Mouse (Mus musculus) T-helper 2 cell (primary cell): ENCODE data around the gene Vmn1r40.

Source experiments
- in situ Hi-C: fragments of 300-600 bp; cut with MboI, MseI; formaldehyde crosslinking; loops from one replicate; pipeline ENCODE4 v1.15.1; 2025; ENCODE audit warnings: high pct_unique_total_duplicates

The Vmn1r40 gene

GRCm38 (mm10) chr6:89707240-89707639 is at the start of gene Vmn1r40:
Gene Vmn1r40, plus strand, starts transcription at chr6:89707540.
- in situ Hi-C loops: no loop called here

GRCm38 (mm10) chr6:89658342-89658741 is 49.0 kb upstream of the Vmn1r40 start:
- in situ Hi-C loops: no loop called here

GRCm38 (mm10) chr6:89658931-89659330 is 48.4 kb upstream of the Vmn1r40 start:
- in situ Hi-C loops: no loop called here

- in situ Hi-C loops: no loop called here
These were observed 47.5 kb upstream of the Vmn1r40 start for GRCm38 (mm10) chr6:89659692-89660423.

DNA sequence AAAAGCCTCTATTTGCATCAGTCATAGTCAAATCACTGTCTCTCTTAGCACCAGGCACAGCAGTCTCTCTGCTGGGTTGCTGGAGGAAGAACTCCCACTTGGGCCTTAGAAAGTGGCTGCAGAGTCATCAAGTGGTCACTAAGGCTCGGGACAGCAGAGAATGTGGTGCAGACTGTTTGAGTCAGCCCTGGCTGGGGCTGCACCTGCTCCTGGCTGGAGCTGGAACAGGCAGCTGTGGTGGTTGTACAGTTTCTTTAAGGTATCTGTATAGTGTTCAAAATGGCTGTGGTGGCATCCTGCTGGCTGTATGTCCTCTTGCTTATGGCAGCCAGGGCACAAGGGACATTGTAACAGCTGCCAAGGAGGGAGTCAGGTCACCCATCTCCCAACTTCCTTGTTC is 46.9 kb upstream of the Vmn1r40 start:
- in situ Hi-C loops: no loop called here

GRCm38 (mm10) chr6:89662521-89662920 is 44.8 kb upstream of the Vmn1r40 start:
- in situ Hi-C loops: no loop called here

DNA sequence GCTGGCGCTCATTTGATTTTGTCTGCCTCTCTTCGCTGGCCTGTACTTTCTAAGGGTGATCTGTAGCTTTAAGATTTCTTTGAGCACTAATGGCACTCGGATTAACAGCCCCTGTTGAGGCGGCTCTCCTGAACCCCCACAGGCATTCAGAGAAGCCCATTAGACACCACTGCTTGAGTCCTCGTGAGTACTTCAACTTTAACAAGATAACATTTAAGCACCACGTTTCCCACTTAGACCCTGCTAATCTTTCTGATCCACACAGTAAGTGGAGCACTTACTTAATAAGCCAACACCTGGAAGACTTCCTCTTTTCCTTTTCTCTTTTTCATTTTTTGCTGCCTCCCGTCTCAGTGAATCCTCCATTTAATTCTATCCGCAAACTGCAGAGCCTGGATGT is 42.2 kb upstream of the Vmn1r40 start:
- in situ Hi-C loops: no loop called here

DNA sequence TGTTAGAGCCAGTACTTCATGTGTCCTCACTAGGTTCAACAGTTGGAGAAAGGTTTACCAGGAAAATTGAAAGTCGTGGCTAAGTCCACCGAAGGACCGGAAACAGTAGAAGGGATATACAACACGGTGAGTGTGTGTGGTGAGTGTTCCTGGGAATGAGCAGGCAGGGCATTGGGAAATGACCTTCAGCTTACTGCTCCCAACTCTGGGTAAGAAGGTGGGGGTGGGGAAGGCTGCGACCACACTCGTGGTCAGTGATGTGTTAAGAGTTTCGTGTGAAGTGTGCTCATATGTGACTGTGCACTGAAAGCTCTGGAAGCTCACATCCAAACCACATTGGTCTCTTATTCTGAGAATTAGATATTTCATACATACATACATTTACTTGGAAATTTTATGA is 41.7 kb upstream of the Vmn1r40 start:
- in situ Hi-C loops: no loop called here

- in situ Hi-C loops: no loop called here
These were observed 40.4 kb upstream of the Vmn1r40 start for GRCm38 (mm10) chr6:89666976-89667375.

- in situ Hi-C loops: no loop called here
These were observed 37.8 kb upstream of the Vmn1r40 start for GRCm38 (mm10) chr6:89669556-89669955.

- in situ Hi-C loops: no loop called here
These were observed 35.9 kb upstream of the Vmn1r40 start for GRCm38 (mm10) chr6:89671431-89671830.

- in situ Hi-C loops: no loop called here
These were observed 34.7 kb upstream of the Vmn1r40 start for GRCm38 (mm10) chr6:89672641-89673040.

GRCm38 (mm10) chr6:89673135-89673780 is 34.1 kb upstream of the Vmn1r40 start:
- in situ Hi-C loops: no loop called here

DNA sequence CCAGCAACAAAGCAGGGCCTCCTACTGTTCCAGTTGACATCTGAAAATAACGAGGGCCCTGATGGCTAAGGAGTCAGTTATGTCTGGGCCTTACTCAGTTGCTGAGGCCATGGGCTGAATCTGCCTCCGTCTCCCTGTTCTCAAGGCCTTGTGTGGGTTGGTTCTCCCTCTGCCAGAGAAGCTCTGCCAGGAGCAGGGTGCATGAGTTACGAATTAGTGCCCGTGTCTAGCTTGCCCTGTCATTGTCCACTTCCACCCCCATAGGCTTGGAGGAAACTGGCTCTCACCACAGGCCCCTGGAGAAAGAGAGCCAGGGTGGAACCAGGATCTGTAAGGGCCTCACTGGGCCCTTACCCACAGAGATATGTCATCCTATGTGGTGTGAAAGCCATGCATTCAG is 28.8 kb upstream of the Vmn1r40 start:
- in situ Hi-C loops: no loop called here

DNA sequence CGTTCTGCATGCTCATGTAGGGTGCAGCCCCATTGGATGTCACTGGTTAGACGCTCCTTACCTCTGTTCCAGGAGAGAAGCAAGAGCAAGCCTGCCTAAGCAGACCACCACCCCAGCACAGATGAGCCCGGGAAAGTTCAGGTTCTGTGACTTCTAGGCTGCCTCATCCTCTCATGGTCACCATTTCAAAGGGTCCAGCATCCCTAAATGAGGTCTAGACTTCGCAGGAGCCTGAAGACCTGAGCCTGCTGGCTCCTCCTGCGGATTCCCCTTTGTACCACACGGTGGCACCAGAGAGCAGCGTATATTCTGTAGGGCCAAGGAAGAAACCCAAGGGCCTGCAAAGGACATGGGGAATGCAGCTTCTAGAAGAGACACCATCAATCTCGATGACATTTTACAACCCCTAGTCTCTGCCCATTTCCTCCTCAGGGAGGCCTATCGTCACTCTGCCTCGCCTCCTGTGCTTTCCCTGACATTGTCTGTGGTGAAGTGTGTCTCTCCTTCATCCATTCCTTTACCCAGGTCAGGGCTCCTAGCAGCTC is 28.0 kb upstream of the Vmn1r40 start:
- in situ Hi-C loops: no loop called here

DNA sequence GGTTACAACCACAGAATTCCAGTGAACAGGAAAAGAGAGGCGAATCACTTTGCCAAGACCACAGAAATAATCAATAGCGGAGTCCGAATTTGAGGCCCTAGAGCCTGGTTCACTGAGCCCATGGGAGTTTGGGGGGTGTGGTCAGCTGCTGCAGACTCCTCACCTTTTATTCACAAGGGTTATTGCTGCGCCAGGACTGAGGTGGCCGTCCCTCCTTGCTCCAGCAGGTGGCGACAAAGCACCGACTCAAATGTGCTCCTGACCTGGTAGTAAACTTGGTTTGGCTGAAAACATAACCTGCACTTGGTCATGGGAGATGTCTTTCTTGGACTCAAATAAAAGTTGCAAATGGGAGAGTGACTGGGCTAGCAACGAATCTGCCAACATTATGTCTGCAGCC is 27.2 kb upstream of the Vmn1r40 start:
- in situ Hi-C loops: loop anchor here (5.0 kb wide), 2 partner anchors 647 to 742 kb away; partner anchors contain the start of gene Chst13

DNA sequence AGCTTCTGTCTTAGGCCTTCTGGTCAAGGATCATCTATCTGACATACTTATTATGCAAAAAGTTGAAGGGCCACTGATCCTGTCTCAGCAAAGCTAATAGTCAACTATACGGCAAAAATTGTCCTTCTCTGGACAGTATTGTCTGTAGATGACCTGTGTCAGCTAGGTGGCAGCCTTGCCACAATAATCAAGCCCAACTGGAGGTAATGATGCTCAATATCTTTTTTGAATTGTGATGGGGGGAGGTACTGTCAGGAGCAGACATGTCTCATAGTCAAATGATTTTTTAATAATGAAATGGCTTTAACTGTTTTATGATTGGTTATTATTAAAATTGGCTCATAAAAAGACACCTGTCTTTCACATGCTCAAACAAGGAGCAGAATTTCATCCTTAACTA is 23.1 kb upstream of the Vmn1r40 start:
- in situ Hi-C loops: loop anchor here (5.0 kb wide), 2 partner anchors 643 to 738 kb away; partner anchors contain the start of gene Chst13

DNA sequence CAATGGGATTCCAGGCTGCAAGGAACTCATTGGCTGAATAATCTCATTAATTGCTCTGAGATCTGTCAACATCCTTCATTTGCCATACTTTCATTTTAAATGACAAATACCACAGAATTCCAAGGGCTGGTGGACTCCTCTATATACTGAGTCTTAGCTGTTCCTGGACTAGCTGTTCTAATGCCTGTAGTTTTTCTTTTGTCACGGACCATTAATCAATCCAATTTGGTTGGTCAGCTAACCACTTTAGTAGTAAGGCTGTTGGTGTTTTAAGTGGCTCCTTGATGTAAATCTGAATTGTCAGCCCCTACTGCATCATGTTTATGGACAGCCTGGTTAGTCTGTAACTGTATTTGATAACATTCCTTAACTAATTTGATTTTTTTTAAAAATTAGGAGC is 20.2 kb upstream of the Vmn1r40 start:
- in situ Hi-C loops: no loop called here

DNA sequence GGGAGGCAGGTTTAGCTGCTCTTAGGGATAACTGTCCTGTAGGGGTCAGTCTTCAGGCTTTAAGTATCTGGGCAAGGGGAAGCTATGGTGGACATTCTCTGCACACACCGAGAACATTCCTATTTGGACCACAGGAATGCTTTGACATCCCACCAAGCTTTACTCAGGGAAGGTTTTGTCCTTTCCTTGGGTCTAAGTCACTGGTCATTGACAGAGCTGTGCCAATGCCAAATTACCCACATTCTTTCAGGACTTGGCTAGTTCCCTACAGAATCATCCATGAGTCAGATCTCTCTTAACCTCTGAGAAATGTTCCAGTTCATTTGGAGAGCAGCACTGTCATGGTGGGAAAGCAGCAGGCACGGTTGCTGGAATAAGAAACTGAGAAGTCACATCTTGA is 716 bp upstream of the Vmn1r40 start:
- in situ Hi-C loops: no loop called here

- in situ Hi-C loops: no loop called here
These were observed 10.7 kb downstream of the Vmn1r40 start for GRCm38 (mm10) chr6:89718051-89718450.

GRCm38 (mm10) chr6:89740466-89740865 is 33.1 kb downstream of the Vmn1r40 start, which contains the start of gene Vmn1r41:
Gene Vmn1r41, plus strand, starts transcription at chr6:89740766.
- in situ Hi-C loops: no loop called here

GRCm38 (mm10) chr6:89742811-89743210 is 35.5 kb downstream of the Vmn1r40 start:
- in situ Hi-C loops: no loop called here
